ENCODE assay signal across 19 mouse cellular contexts in genomic region chr14:117768697-117769096, GRCm38 (mm10).
"Had no signal": no experiment of that assay in that cellular context is flagged by ENCODE, and none has a peak within 500 bp of the region (broad histone marks: within the 10 kb centered on the region; RNA-seq: fewer than 3 reads in every experiment).

No protein-coding gene starts in this region.

- DNase-seq: kidney, adult 8-10 months; kidney, postnatal 25 days; liver; liver, embryonic 13.5 days; liver, postnatal 0 days; lung, postnatal 14 days; retina, postnatal 1 day; thymus, adult 18-20 months; thymus, postnatal 14 days had no signal

- ATAC-seq: inflammation-experienced regulatory T-cells, adult 6 months; intestine, postnatal 0 days; liver, postnatal 0 days; midbrain, embryonic 15.5 days had no signal

- H3K36me3 ChIP-seq: limb, embryonic 12.5 days; liver, embryonic 13.5 days; lung, embryonic 15.5 days; midbrain, embryonic 15.5 days; neural tube, embryonic 12.5 days had no signal

- H3K27me3 ChIP-seq: limb, embryonic 12.5 days; liver, embryonic 13.5 days; lung, embryonic 15.5 days; megakaryocyte, embryonic 14.5 days; midbrain, embryonic 15.5 days; neural tube, embryonic 12.5 days had no signal

- H3K4me3 ChIP-seq: limb, embryonic 12.5 days; liver, embryonic 13.5 days; lung, embryonic 15.5 days; megakaryocyte, embryonic 14.5 days; midbrain, embryonic 15.5 days; neural tube, embryonic 12.5 days had no signal

- H3K4me1 ChIP-seq: limb, embryonic 12.5 days; liver, embryonic 13.5 days; lung, embryonic 15.5 days; megakaryocyte, embryonic 14.5 days; midbrain, embryonic 15.5 days; neural tube, embryonic 12.5 days had no signal

- H3K27ac ChIP-seq: limb, embryonic 12.5 days; liver, embryonic 13.5 days; lung, embryonic 15.5 days; macrophage; midbrain, embryonic 15.5 days; neural tube, embryonic 12.5 days; stomach, postnatal 0 days had no signal

- H3K9me3 ChIP-seq: limb, embryonic 12.5 days; liver, embryonic 13.5 days; lung, embryonic 15.5 days; midbrain, embryonic 15.5 days; neural tube, embryonic 12.5 days had no signal

- H3K9ac ChIP-seq: limb, embryonic 12.5 days; liver, embryonic 13.5 days; liver, postnatal 0 days; lung, embryonic 15.5 days; midbrain, embryonic 15.5 days; neural tube, embryonic 12.5 days had no signal

- H3K4me2 ChIP-seq: limb, embryonic 12.5 days; liver, embryonic 13.5 days; lung, embryonic 15.5 days; midbrain, embryonic 11.5 days; midbrain, embryonic 15.5 days; neural tube, embryonic 12.5 days had no signal
